Mouse (Mus musculus) C2C12 (cell line): Measurements from ENCODE around the gene Ehmt1. TPM values are rescaled to one million over a fixed set of nuclear protein-coding genes. Genes with fewer than 3 reads are reported as not detected.

Experiments
- H3K27me3 ChIP-seq: one replicate; pipeline ENCODE4 v1.6.1; 2011; ENCODE audit not compliant: control insufficient read depth, insufficient read depth, insufficient read length
- H3K36me3 ChIP-seq: one replicate; pipeline ENCODE4 v1.6.1; 2011; ENCODE audit not compliant: control insufficient read depth, insufficient read depth
- H3K4me3 ChIP-seq: one replicate; pipeline ENCODE4 v1.5.1; 2011; ENCODE audit warnings: mild to moderate bottlenecking, control low read depth; ENCODE audit not compliant: poor library complexity, insufficient read depth, severe bottlenecking
- H3K79me2 ChIP-seq: one replicate; pipeline ENCODE4 v1.6.1; 2011; ENCODE audit not compliant: control insufficient read depth, insufficient read depth
- H3K79me3 ChIP-seq: one replicate; pipeline ENCODE4 v1.6.1; 2011; ENCODE audit warnings: low read depth, control low read depth
- H3ac ChIP-seq: one replicate; pipeline ENCODE3; 2011; ENCODE audit warnings: low read depth; ENCODE audit not compliant: control insufficient read depth, insufficient read length
- CEBPB ChIP-seq: IDR thresholded peaks from one replicate; pipeline ENCODE4 v1.6.1; 2011; ENCODE audit warnings: low read depth, mild to moderate bottlenecking, control low read depth, moderate library complexity
- CTCF ChIP-seq: IDR thresholded peaks from one replicate; pipeline ENCODE4 v1.5.1; 2011; ENCODE audit not compliant: control insufficient read depth, insufficient read depth, insufficient read length
- FOSL1 ChIP-seq: IDR thresholded peaks from one replicate; pipeline ENCODE4 v1.8.0; 2011; ENCODE audit warnings: mild to moderate bottlenecking, low read length; ENCODE audit not compliant: poor library complexity, insufficient read depth, severe bottlenecking
- MAX ChIP-seq: IDR thresholded peaks from one replicate; pipeline ENCODE4 v1.6.1; 2011; ENCODE audit warnings: mild to moderate bottlenecking, control low read depth
- MYOD1 ChIP-seq: IDR thresholded peaks from one replicate; pipeline ENCODE4 v1.6.1; 2011; ENCODE audit warnings: low read depth; ENCODE audit not compliant: control insufficient read depth, insufficient read length
- MYOG ChIP-seq: IDR thresholded peaks from one replicate; pipeline ENCODE4 v1.6.1; 2011; ENCODE audit not compliant: control insufficient read depth, insufficient read length; ENCODE audit errors: extremely low read depth
- USF1 ChIP-seq: IDR thresholded peaks from one replicate; pipeline ENCODE4 v1.6.1; 2011; ENCODE audit warnings: low read depth, mild to moderate bottlenecking, control low read depth, moderate library complexity
- microRNA-seq: library from miRNA; unstranded; fragments of <30 nt; microRNA quantifications from one replicate; pipeline ENCODE4, GENCODE M21; 2019; ENCODE audit warnings: borderline microRNAs expressed
- polyA plus RNA-seq: library from polyadenylated mRNA; unstranded; fragments of >200 nt; fragmentation: generic; extraction: Trizol; gene quantifications from one replicate; pipeline ENCODE4 v1.2.1, GENCODE M21; 2012; ENCODE audit warnings: missing spikeins

The Ehmt1 gene
- polyA plus RNA-seq, 1 experiment = 18.3 TPM

- Histone ChIP-seq H3K36me3 (no peaks in the 10 kb centered on the region), H3ac (no peak overlapping the region), H3K4me3 (no peak overlapping the region), H3K27me3 (peaks cover 34% of the 10 kb centered on the region), H3K79me3 (no peaks in the 10 kb centered on the region), H3K79me2 (no peaks in the 10 kb centered on the region)
- TF ChIP-seq CTCF (peak; percentile 29), USF1 (no peak)
These were observed 164.1 kb downstream of the Ehmt1 start for GRCm38 (mm10) chr2:24755276-24755675.

- no peaks in the 10 kb centered on the region for H3K36me3 ChIP-seq
- no peak overlapping the region for H3K4me3 ChIP-seq
- TF ChIP-seq USF1 (no peak), MYOG (no peak), CEBPB (no peak), FOSL1 (no peak), MAX (no peak), CTCF (no peak), MYOD1 (no peak)
- peaks cover 20% of the 10 kb centered on the region for H3K27me3 ChIP-seq
- H3ac ChIP-seq = no peak overlapping the region
- no peaks in the 10 kb centered on the region for H3K79me3 ChIP-seq
- no peaks in the 10 kb centered on the region for H3K79me2 ChIP-seq
These were observed 166.8 kb downstream of the Ehmt1 start for GRCm38 (mm10) chr2:24752599-24752998.

DNA sequence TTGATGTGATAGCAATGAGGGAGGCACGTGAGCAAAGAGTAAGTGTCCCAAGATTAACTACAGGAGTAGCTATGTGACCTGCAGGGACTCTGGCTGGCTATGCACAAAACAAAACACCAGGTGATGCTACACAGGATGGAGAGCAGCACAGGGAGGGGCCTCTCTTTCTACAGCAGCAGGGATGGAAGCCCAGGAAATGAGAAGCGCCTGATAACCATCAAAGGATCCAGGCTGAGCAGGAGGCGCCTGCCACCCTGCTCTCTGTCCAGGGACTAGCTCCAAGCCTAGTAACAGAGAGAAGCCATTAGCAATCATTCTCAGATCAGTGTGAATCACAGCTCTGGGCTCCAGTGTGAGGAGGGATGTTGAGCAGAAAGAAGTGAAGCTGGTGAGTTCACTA, 169.4 kb downstream of the Ehmt1 start:
- Histone ChIP-seq H3K27me3 (peaks cover 20% of the 10 kb centered on the region), H3K36me3 (no peaks in the 10 kb centered on the region), H3K79me2 (no peaks in the 10 kb centered on the region), H3K4me3 (no peak overlapping the region), H3ac (no peak overlapping the region), H3K79me3 (no peaks in the 10 kb centered on the region)
- TF ChIP-seq CEBPB (no peak), CTCF (no peak)

- Histone ChIP-seq H3K79me3 (no peaks in the 10 kb centered on the region), H3K79me2 (no peaks in the 10 kb centered on the region), H3K4me3 (no peak overlapping the region), H3ac (no peak overlapping the region), H3K27me3 (peaks cover 14% of the 10 kb centered on the region), H3K36me3 (no peaks in the 10 kb centered on the region)
- no peak for TF ChIP-seq MYOD1
- no peak for TF ChIP-seq CEBPB
- no peak for TF ChIP-seq MAX
- no peak for TF ChIP-seq USF1
- TF ChIP-seq MYOG = no peak
These were observed 171.5 kb downstream of the Ehmt1 start for GRCm38 (mm10) chr2:24747878-24748277.

Small RNA genes lying within 50 kb of the gene (microRNA-seq; reads per million reads assigned to microRNA genes)
- gene Gm22875 = not detected

Other genes starting within 250 kb of the Ehmt1 start
- gene Cacna1b, start 156.5 kb downstream of the Ehmt1 start, polyA plus RNA-seq = under 0.01 TPM
- 6.6 TPM for gene Arrdc1, start 15.6 kb upstream of the Ehmt1 start, polyA plus RNA-seq
- 35.8 TPM for gene Zmynd19, start 30.2 kb upstream of the Ehmt1 start, polyA plus RNA-seq
- gene Dph7, start 42.8 kb upstream of the Ehmt1 start, polyA plus RNA-seq = 13.9 TPM
- gene Mrpl41, start 55.5 kb upstream of the Ehmt1 start, polyA plus RNA-seq = 98.4 TPM
- gene Pnpla7, start 56.4 kb upstream of the Ehmt1 start, polyA plus RNA-seq = 3.8 TPM
- 30.6 TPM for gene Nsmf, start 134.7 kb upstream of the Ehmt1 start, polyA plus RNA-seq
- not detected for gene Entpd8, start 160.7 kb upstream of the Ehmt1 start, polyA plus RNA-seq
- not detected for gene Noxa1, start 175.5 kb upstream of the Ehmt1 start, polyA plus RNA-seq